Mouse (Mus musculus) forebrain, embryonic 10.5 days (tissue): Measurements from ENCODE around the gene Fbxl13. TPM values are rescaled to one million over a fixed set of nuclear protein-coding genes. Genes with fewer than 3 reads are reported as not detected.

Experiments
- DNase-seq: peaks from one replicate; pipeline ENCODE4 v3.0.0-alpha.2; 2017; ENCODE audit warnings: low spot score; ENCODE audit errors: extremely low spot score
- H3K27ac ChIP-seq: fragments of 300-500 bp; sonication (generic); 2 replicates; pipeline ENCODE4 v1.5.1; 2016; ENCODE audit warnings: mild to moderate bottlenecking
- H3K27me3 ChIP-seq: fragments of 300-500 bp; sonication (generic); 2 replicates; pipeline ENCODE4 v1.6.1; 2016; ENCODE audit warnings: mild to moderate bottlenecking; ENCODE audit not compliant: poor library complexity, severe bottlenecking
- H3K36me3 ChIP-seq: fragments of 300-500 bp; sonication (generic); replicated peaks from 2 replicates; pipeline ENCODE4 v1.6.1; 2016; ENCODE audit warnings: mild to moderate bottlenecking, moderate library complexity
- H3K4me1 ChIP-seq: fragments of 300-500 bp; sonication (generic); 2 replicates; pipeline ENCODE4 v1.6.1; 2016
- H3K4me3 ChIP-seq: fragments of 300-500 bp; sonication (generic); 2 replicates; pipeline ENCODE4 v1.5.1; 2016; ENCODE audit warnings: mild to moderate bottlenecking, moderate library complexity
- H3K9me3 ChIP-seq: fragments of 300-500 bp; sonication (generic); 2 replicates; pipeline ENCODE4 v1.6.1; 2016; ENCODE audit warnings: mild to moderate bottlenecking, moderate library complexity
- whole genome bisulfite sequencing: fragments of 180-500 bp; shearing (Covaris S2); methylation state at CpG from one replicate; pipeline ENCODE4 v1.1.7; 2016; 5-methylcytosine and 5-hydroxymethylcytosine counted together
- polyA plus RNA-seq: library from polyadenylated mRNA; unstranded; fragments of >200 nt; fragmentation: Nextera tagmentation; extraction: Ambion mirVana; gene quantifications from 2 replicates; pipeline ENCODE4 v1.2.1, GENCODE M21; 2016

Gene Fbxl13
- polyA plus RNA-seq, 1 experiment from 2014 or later = 0.12 TPM

DNA sequence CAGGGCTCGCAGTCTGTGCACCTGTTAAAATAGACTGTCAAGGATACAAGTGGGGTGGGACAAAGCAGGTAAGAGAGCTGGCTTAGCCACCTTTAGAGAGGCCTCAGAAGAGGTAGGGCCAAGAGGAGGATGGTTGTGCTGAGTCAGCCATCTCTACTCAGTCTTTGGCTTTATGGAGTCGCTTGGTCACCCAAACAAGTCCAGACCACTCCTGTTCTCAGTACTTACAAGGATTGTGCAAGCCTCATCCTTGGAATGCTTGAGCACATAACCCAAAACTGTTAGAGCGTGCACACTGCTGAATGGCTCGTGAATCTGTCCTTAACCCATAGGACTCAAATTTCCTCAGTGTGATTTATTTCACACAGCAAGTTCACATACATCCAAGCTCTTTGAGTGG, 91.7 kb downstream of the Fbxl13 start:
- 87% methylated on average over 4 of the region's 4 CpGs for WGBS
- no peak overlapping the region for H3K27ac ChIP-seq
- no peak for DNase-seq
- no peaks in the 10 kb centered on the region for H3K27me3 ChIP-seq
- no peaks in the 10 kb centered on the region for H3K4me1 ChIP-seq
- no peak overlapping the region for H3K4me3 ChIP-seq
- H3K9me3 ChIP-seq = no peaks in the 10 kb centered on the region
- no peaks in the 10 kb centered on the region for H3K36me3 ChIP-seq

DNA sequence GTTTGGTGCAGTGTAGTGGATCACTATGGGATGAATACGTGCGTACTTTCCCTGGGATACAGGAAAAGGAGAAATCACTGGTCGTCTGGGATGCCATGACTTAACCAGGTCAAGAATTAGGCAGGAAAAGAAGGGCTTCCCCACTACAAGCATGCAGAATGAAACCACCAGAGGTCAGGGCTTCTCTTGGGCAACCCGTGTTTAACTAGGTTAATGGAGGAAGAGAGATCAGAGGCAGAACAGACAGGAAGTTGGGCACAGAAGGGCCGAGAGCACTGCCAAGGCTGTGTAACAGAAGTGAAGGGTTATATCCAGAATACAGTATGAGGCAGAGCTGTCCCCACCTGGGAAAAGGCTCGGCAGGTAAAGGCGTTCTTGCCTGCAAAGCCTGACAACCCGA, 98.4 kb downstream of the Fbxl13 start:
- no peak for DNase-seq
- H3K27ac ChIP-seq = no peak overlapping the region
- H3K36me3 ChIP-seq = no peaks in the 10 kb centered on the region

DNA sequence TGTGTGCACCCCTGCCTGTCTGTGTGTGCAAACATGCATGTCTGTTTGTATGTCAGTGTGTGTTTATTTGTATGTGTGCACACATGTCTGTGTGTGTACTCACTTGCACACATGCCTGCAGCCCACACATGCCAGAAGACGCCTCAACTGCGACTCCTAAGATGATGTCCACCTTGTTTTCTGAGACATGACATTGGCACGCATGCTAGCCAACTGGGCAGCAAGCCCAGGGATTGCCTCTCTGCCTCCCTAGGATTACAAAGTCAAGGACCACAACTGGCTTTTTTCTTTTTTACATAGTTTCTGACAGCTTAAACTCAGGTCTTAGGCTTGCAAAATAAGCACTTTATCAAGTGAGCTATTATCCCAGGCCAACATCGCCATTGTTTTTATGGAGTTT, 99.6 kb downstream of the Fbxl13 start:
- WGBS = 95% methylated on average over 4 of the region's 4 CpGs

More for the DNA sequence above, 98.4 kb downstream of the Fbxl13 start:
- no peaks in the 10 kb centered on the region for H3K9me3 ChIP-seq
- peaks cover 10% of the 10 kb centered on the region for H3K4me1 ChIP-seq
- 86% methylated on average over 8 of the region's 8 CpGs for WGBS
- H3K4me3 ChIP-seq = no peak overlapping the region
- no peaks in the 10 kb centered on the region for H3K27me3 ChIP-seq

DNA sequence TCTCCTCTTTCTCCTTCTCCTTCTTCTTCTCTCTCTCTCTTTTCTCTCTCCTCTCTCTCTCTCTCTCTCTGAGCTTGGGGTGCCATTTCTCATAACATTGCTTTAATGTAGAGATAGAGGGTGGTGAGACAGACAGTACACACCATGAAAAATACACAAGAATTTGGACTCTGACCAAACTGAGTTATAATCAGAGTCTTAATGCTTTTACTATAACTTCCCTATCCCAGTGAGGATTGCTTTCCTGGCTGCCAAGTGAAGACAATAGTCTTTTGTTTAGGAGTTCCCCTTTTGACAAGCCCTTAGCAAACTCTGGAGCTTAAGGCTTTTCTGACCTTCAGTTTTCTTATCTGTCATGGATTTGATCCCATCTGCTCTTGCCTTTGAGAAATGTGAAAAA, 100.2 kb downstream of the Fbxl13 start:
- no peak for DNase-seq
- no peak overlapping the region for H3K4me3 ChIP-seq
- H3K27me3 ChIP-seq = no peaks in the 10 kb centered on the region
- no peaks in the 10 kb centered on the region for H3K9me3 ChIP-seq
- H3K4me1 ChIP-seq = peaks cover 10% of the 10 kb centered on the region
- H3K36me3 ChIP-seq = no peaks in the 10 kb centered on the region
- H3K27ac ChIP-seq = no peak overlapping the region

More for the DNA sequence above, 99.6 kb downstream of the Fbxl13 start:
- no peaks in the 10 kb centered on the region for H3K27me3 ChIP-seq
- DNase-seq = no peak
- no peak overlapping the region for H3K27ac ChIP-seq
- H3K9me3 ChIP-seq = no peaks in the 10 kb centered on the region
- no peak overlapping the region for H3K4me3 ChIP-seq
- no peaks in the 10 kb centered on the region for H3K36me3 ChIP-seq
- peaks cover 10% of the 10 kb centered on the region for H3K4me1 ChIP-seq

DNA sequence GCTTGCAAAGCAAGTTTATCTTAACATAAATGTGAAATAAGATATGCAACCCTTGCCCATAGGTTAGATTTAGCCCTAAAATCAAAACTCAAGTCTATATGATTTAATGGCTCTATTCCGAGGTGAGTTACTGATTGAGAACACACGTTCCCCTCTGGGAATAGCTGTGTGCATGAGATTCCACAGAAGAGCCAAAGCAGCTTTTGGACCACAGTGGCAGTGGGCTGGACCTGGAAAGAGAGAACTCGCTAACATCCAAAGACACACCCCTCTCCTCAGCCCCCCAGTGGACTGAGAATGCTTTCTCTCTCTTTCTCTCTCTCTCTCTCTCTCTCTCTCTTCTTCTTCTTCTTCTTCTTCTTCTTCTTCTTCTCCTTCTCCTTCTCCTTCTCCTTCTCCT, 100.6 kb downstream of the Fbxl13 start:
- Histone ChIP-seq H3K4me3 (no peak overlapping the region), H3K4me1 (peaks cover 10% of the 10 kb centered on the region)
- 79% methylated on average over 3 of the region's 3 CpGs for WGBS

DNA sequence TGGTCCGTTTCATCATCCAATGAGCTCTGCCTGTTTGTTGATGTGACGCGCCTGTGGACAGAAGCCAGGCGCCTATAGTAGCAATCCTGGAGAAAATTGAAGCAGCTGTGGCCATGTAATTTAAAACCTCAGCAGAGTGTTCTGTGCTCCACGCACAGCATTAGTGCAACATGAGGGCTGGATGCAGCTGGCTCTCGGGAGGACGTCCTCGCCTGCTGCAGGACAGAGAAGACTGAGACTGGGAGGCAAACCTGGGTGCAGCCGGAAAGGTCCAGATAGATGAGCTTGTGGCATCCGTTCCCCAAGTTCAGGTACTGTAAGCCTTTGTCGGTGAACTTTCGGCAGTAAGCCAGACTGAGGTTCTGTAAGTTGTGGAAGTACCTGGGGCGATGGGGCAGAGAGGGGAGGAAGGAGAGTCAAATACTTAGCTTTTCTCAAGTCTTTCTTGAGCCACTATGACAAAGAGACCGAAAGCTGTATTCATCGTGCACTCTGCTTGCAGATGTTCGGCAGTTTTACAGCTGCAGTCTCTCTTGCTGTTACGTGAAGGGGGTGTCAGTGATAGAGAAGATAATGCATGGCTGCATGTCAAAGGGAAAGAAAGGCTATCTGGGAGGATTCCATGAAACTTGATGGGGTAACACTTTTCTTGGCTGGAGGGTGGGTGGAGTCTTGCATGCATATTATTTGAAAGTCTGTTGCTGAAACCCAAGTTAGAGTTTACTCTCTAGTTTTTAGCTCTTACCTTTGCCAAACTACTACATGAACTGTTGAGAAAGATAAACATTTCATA, 101.8 kb downstream of the Fbxl13 start, which contains the start of gene Lrrc17:
Gene Lrrc17 (plus strand): TSS at position 151 of the 793 bp plus-strand sequence.
- Histone ChIP-seq H3K27me3 (no peaks in the 10 kb centered on the region), H3K4me3 (no peak within 1 kb of the TSS), H3K36me3 (no peaks in the 10 kb centered on the region), H3K27ac (no peak within 1 kb of the TSS), H3K9me3 (no peaks in the 10 kb centered on the region), H3K4me1 (peaks cover 10% of the 10 kb centered on the region)
- 72% methylated on average over 17 of the region's 17 CpGs for WGBS
- peak; percentile 21 for DNase-seq

More for the DNA sequence above, 100.6 kb downstream of the Fbxl13 start:
- Histone ChIP-seq H3K9me3 (no peaks in the 10 kb centered on the region), H3K27me3 (no peaks in the 10 kb centered on the region), H3K36me3 (no peaks in the 10 kb centered on the region), H3K27ac (no peak overlapping the region)
- DNase-seq = no peak

DNA sequence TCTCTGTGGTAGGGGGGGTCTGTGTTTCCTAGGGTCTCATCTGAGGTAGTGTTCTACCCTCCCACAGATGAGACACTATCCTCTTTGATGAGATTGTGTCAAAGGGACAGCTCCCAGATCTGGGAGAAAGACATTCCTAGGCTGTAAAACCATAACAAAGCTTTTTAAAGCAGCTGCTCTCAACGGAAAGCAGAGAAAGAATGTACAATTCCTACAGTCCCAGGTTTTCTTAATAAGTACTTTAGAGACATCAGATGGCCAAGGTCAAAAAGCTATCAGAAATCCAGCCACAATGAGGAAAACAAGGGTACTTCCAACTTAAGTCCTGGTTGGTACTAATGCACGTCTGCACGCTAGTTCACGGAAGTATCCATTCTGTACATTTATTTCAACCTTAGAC, 103.2 kb downstream of the Fbxl13 start:
- 87% methylated on average over 4 of the region's 4 CpGs for WGBS
- no peak for DNase-seq

DNA sequence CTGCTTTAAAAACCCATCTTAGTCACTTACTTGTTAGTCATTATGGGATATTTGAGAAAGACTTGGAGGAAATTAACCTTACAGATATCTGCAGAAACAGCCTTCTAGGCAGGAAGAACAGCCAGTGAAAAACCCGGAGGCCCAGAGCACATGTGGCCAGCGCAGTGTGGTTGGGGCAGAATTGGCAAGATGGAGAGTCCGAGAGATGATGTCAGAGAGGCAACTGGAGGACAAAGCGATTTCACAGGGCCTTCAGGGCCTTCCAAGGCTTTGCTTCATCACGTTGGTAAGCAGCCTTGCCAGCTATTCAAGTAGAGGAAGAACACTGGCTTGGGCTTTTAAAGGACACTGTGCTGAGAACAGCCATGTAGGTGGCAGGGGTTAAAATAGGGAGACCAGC, 112.5 kb downstream of the Fbxl13 start:
- Histone ChIP-seq H3K27ac (no peak overlapping the region), H3K4me1 (no peaks in the 10 kb centered on the region), H3K9me3 (no peaks in the 10 kb centered on the region; the same call in 1 of the 2 replicates), H3K4me3 (no peak overlapping the region), H3K36me3 (no peaks in the 10 kb centered on the region), H3K27me3 (no peaks in the 10 kb centered on the region)
- no peak for DNase-seq
- 91% methylated on average over 5 of the region's 5 CpGs for WGBS

More for the DNA sequence above, 103.2 kb downstream of the Fbxl13 start:
- H3K27ac ChIP-seq = no peak overlapping the region
- no peaks in the 10 kb centered on the region for H3K36me3 ChIP-seq
- peaks cover 10% of the 10 kb centered on the region for H3K4me1 ChIP-seq
- no peak overlapping the region for H3K4me3 ChIP-seq
- no peaks in the 10 kb centered on the region for H3K9me3 ChIP-seq
- H3K27me3 ChIP-seq = no peaks in the 10 kb centered on the region

DNA sequence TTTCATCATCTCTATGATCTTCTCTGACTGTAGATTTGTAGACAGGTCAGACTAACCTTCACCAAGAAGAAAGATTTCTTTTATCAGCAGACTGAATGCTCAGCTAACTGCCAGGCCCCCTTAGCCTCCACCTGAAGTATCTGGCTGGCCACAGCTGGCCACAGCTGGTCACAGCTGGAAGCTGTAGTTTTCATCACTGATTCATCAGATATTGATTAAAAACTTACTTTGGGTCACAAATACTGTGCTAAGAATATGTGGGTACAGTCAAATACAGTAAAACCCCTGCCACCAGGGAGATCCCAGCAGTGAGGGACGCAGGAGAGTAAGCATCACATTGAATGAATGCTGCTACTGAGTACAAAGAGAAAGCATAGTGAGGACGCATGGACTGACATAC, 113.3 kb downstream of the Fbxl13 start:
- 87% methylated on average over 2 of the region's 2 CpGs for WGBS
- no peak for DNase-seq
- H3K9me3 ChIP-seq = no peaks in the 10 kb centered on the region; the same call in 1 of the 2 replicates

DNA sequence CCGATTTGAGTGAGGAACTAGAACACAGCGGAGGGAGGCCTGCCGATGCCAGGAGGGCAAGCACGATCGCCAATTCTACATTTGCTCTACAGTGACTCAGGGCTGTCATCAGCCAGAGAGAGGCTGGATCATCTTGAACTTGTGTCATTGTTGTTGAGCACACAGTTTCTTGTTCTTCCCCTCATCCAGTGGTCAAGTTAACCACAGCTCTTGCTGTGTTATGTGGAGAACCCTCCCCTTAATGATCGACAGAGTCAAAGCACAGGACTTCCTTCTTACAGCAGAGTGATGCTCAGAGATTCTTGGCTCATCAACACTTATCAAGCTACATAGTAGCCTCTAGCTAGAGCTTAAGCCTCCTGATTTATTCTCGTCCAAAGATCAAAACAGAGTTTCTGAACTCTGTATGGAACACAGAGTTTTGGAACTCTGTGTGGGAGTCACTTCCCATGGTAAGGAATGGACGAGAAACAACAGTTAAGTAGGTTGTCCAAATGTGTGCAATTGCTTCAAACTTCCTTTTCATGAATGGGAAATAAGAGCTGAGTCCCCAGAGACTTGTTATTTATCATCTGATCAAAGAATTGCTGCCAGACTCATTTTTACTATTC, 116.2 kb downstream of the Fbxl13 start:
- DNase-seq = no peak
- 93% methylated on average over 8 of the region's 8 CpGs for WGBS
- Histone ChIP-seq H3K27ac (no peak overlapping the region), H3K4me1 (peaks cover 9% of the 10 kb centered on the region; the same call in 1 of the 2 replicates), H3K4me3 (no peak overlapping the region), H3K36me3 (no peaks in the 10 kb centered on the region), H3K27me3 (no peaks in the 10 kb centered on the region), H3K9me3 (no peaks in the 10 kb centered on the region; the same call in 1 of the 2 replicates)

More for the DNA sequence above, 113.3 kb downstream of the Fbxl13 start:
- Histone ChIP-seq H3K27ac (no peak overlapping the region), H3K4me3 (no peak overlapping the region), H3K4me1 (peaks cover 6% of the 10 kb centered on the region; the same call in 1 of the 2 replicates), H3K36me3 (no peaks in the 10 kb centered on the region), H3K27me3 (no peaks in the 10 kb centered on the region)

DNA sequence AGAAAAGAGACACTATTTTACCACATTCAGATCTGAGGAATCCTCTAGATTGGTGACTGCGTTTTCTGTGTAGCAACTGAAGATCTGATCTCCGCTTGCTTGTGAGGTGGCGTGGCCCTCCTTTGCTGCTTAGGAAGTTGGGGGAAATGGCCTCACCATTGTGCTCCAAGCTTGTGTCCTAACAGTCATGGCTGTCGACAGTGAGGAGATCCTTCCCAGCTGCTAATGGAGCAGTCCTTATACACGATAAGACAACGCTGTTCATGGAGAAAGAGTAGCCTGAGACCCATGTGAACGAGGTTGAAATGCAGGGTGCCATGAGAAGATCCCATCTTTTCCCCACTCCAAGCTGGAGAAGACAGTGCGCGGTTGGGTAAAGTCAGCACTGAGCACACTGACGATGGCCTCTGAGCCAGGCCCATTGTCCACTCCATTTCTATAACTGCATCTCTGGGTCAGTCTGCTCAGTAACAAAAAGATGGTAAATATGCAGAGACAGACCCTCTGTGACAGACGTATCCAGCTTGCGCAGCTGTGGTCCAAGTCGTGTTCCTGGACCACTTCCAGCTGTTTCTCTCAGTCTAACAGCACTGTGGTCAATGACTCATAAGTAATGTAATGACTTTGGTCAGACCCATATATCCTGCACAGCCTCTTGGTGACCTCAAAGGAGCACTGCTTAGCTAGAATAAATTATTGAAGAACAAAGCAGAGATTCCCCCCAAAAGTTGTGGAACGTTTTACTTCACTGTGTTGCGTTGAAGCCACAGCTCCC, 117.2 kb downstream of the Fbxl13 start:
- Histone ChIP-seq H3K9me3 (no peaks in the 10 kb centered on the region; the same call in 1 of the 2 replicates), H3K4me3 (no peak overlapping the region), H3K27me3 (no peaks in the 10 kb centered on the region), H3K4me1 (peaks cover 9% of the 10 kb centered on the region; the same call in 1 of the 2 replicates), H3K27ac (no peak overlapping the region), H3K36me3 (no peaks in the 10 kb centered on the region)
- 91% methylated on average over 15 of the region's 15 CpGs for WGBS
- DNase-seq = no peak

DNA sequence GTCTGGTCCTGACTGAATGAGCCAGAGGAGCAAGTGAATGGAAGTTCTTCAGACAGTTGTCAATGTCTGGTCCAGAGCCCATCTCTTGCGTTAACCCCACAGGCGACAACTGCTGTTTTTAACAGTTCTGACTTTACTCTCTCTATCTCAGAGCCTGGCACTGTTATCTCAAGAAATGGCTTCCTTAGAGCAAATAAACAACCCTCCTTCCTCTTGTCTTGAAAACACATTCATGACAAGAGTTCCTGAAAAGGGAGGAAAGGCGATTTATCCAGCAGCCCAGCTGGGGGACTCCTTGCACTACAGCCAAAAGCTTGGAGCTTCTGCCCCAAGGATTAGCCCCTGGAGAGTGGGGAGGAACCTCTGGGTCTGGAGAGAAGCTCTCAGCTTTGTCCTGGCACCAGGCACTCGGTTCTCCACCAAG, 117.9 kb downstream of the Fbxl13 start:
- Histone ChIP-seq H3K4me3 (no peak overlapping the region), H3K9me3 (no peaks in the 10 kb centered on the region; the same call in 1 of the 2 replicates), H3K4me1 (peaks cover 9% of the 10 kb centered on the region; the same call in 1 of the 2 replicates), H3K27ac (no peak overlapping the region), H3K36me3 (no peaks in the 10 kb centered on the region), H3K27me3 (no peaks in the 10 kb centered on the region)
- 82% methylated on average over 4 of the region's 4 CpGs for WGBS
- DNase-seq = no peak
